Mouse (Mus musculus) thymus, adult 2 months (tissue): ENCODE data around the gene Ryr2.

ENCODE experiments used
- CTCF ChIP-seq: fragments of 200-500 bp; IDR thresholded peaks from 2 replicates; pipeline ENCODE4 v1.5.1; 2012; ENCODE audit warnings: mild to moderate bottlenecking, control low read depth, low read length, moderate library complexity, borderline replicate concordance; ENCODE audit not compliant: control insufficient read depth, poor library complexity, insufficient read depth; ENCODE audit errors: extremely low read depth
- POLR2A ChIP-seq: fragments of 200-500 bp; IDR thresholded peaks from 2 replicates; pipeline ENCODE4 v1.6.1; 2012; ENCODE audit warnings: mild to moderate bottlenecking, low read length, control low read depth, moderate library complexity; ENCODE audit not compliant: control insufficient read depth, poor library complexity, insufficient read depth; ENCODE audit errors: extremely low read depth

GRCm38 (mm10) chr13:12129121-12129520 is 22.4 kb upstream of the Ryr2 start:
- TF ChIP-seq CTCF (no peak), POLR2A (no peak)
